Mouse (Mus musculus): ENCODE results near the gene Polr1d.

DNA sequence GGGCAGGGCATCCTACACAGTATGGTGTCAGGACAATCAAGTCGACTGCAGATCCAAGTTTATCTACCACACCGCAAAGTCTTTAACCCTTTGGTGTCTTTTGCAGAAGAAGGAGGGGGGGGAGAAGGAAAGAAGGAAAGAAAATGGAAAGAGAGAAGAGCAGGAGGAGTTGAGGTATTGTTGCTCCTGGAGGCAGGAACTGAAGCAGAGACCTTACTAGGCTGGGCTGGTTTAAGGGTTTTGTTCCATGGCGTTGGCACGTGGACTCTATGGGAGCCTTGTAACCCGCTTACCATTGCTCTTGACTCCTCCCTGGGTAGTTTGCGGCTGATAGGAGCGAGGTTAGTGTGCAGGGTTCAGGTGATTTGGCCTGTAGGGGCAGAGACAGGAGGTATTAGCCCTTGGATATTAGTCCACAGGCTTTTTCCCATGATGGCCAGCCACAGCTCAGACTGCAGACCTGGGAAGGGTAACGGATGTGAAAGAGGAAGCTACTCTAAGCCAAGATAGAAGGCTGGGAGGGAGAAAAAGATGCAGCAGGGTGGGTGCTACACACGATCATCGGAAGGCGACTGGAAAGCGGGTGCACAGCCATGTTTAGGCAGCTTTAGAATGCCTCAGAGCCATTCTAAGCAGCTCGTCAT is 48.8 kb downstream of the Polr1d start:
- TF ChIP-seq CTCF (IDR thresholded peaks at IDR 0.05): no peak
- TF ChIP-seq EP300 (IDR thresholded peaks at IDR 0.05; ENCODE audit: insufficient read depth, low read depth, low read length): no peak
